ENCODE assay signal across 9 mouse cellular contexts in the genomic region with DNA sequence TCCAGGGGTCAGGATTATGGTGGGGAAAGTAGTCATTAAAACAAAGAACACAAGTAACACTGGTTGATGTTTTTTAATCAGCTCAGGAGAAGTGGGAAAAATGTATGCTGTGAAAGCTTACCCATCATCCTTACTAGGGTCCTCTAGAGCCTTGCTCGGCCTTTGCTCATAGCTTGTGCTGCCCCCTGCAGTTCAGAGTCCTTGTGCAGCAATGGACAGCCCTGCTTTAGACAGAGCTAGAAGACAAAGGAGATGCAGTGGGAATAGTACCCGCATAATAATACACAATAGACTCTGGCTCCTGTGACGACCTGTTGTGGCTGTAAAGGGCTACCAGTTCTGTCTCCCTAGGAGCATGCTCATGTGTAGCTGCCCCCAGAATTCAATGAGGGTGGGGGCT.
A peak's percentile ranks its signal among the peaks of the same experiment; 100 is the strongest.
DNase-seq lines count a peak whose midpoint lies in the region; ATAC-seq lines count a peak whose summit lies in the region.
"Had no signal": no experiment of that assay in that cellular context is flagged by ENCODE, and none has a peak within 500 bp of the region (broad histone marks: within the 10 kb centered on the region; RNA-seq: fewer than 3 reads in every experiment).

No protein-coding gene starts in this region.

- no peaks in the 10 kb centered on the region for H3K27me3 ChIP-seq in forebrain, embryonic 16.5 days (replicated peaks; ENCODE audit: control insufficient read depth, insufficient read depth, low read length)
- no peaks in the 10 kb centered on the region for H3K27me3 ChIP-seq in neural tube, embryonic 11.5 days (ENCODE audit: control insufficient read depth, insufficient read depth, low read length)
- H3K27me3 ChIP-seq: megakaryocyte, embryonic 14.5 days had no signal

- DNase-seq in cerebellum, postnatal 10 days = peak; percentile 77 to 78
- no peak for DNase-seq in cerebellum, adult 9-11 months
- DNase-seq in right cerebral cortex, postnatal 14 days = peak; percentile 24
- DNase-seq in right cerebral cortex, postnatal 36 days (ENCODE audit: low spot score in 2 of 2) = no peak
- DNase-seq in left cerebral cortex, postnatal 4 days = peak; percentile 62
- DNase-seq in neural tube, embryonic 11.5 days (ENCODE audit: low spot score) = peak; percentile 63
- DNase-seq in cerebellum, adult 11-12 months = no peak

- no peak overlapping the region for H3K4me2 ChIP-seq in forebrain, embryonic 16.5 days (ENCODE audit: low read length)
- no peak overlapping the region for H3K4me2 ChIP-seq in neural tube, embryonic 11.5 days (ENCODE audit: low read depth)

- 13% methylated on average over 3 of the region's 3 CpGs for WGBS in forebrain, embryonic 16.5 days
- 20% methylated on average over 3 of the region's 3 CpGs for WGBS in neural tube, embryonic 11.5 days

- H3K36me3 ChIP-seq in forebrain, embryonic 16.5 days (ENCODE audit: control insufficient read depth, insufficient read depth) = no peaks in the 10 kb centered on the region
- H3K36me3 ChIP-seq in neural tube, embryonic 11.5 days (ENCODE audit: control insufficient read depth, insufficient read depth, low read length) = no peaks in the 10 kb centered on the region

- no peak overlapping the region for H3K9ac ChIP-seq in forebrain, embryonic 16.5 days (replicated peaks; ENCODE audit: low read depth, low read length)
- H3K9ac ChIP-seq in neural tube, embryonic 11.5 days (ENCODE audit: low read length) = no peak overlapping the region

- ATAC-seq in forebrain, embryonic 16.5 days = peak; percentile 79; the same call in 1 of the 2 replicates
- peak; percentile 69; the same call in 1 of the 2 replicates for ATAC-seq in neural tube, embryonic 11.5 days (ENCODE audit: insufficient read depth, low FRiP score, low TSS enrichment)

- no peaks in the 10 kb centered on the region for H3K4me1 ChIP-seq in forebrain, embryonic 16.5 days (replicated peaks; ENCODE audit: control insufficient read depth, insufficient read depth, low read length)
- no peaks in the 10 kb centered on the region for H3K4me1 ChIP-seq in neural tube, embryonic 11.5 days (ENCODE audit: control insufficient read depth, insufficient read depth, low read length)
- H3K4me1 ChIP-seq: megakaryocyte, embryonic 14.5 days had no signal

- H3K4me3 ChIP-seq in forebrain, embryonic 16.5 days (replicated peaks; ENCODE audit: low read length) = no peak overlapping the region
- no peak overlapping the region for H3K4me3 ChIP-seq in neural tube, embryonic 11.5 days (ENCODE audit: low read depth, low read length)
- H3K4me3 ChIP-seq: megakaryocyte, embryonic 14.5 days had no signal

- H3K27ac ChIP-seq in forebrain, embryonic 16.5 days (ENCODE audit: low read length) = no peak overlapping the region
- no peak overlapping the region for H3K27ac ChIP-seq in neural tube, embryonic 11.5 days (ENCODE audit: low read depth, low read length)

- H3K9me3 ChIP-seq in forebrain, embryonic 16.5 days (ENCODE audit: control insufficient read depth, low read length) = no peaks in the 10 kb centered on the region
- H3K9me3 ChIP-seq in neural tube, embryonic 11.5 days (ENCODE audit: control insufficient read depth, low read length) = no peaks in the 10 kb centered on the region
- H3K9me3 ChIP-seq: megakaryocyte, embryonic 14.5 days had no signal

- intact Hi-C loops in left cerebral cortex, postnatal 4 days (cut with DNase I) = no loop called here

Comparison
In these comparisons a context has a peak if more than half of its experiments do, and no peak if none do; other contexts are left out.
1. DNase-seq: peak in cerebellum, postnatal 10 days (2 of 2), right cerebral cortex, postnatal 14 days (single experiment), left cerebral cortex, postnatal 4 days (single experiment) and neural tube, embryonic 11.5 days (single experiment); none in cerebellum, adult 9-11 months (single experiment), right cerebral cortex, postnatal 36 days (0 of 2) and cerebellum, adult 11-12 months (single experiment).